Mouse (Mus musculus): ENCODE results near the gene Abca9. TPM values are rescaled to one million over a fixed set of nuclear protein-coding genes. Genes with fewer than 3 reads are reported as not detected.

Gene Abca9
- 0.92 TPM for polyA plus RNA-seq (2021)

GRCm38 (mm10) chr11:110167459-110168251, at the start of gene Abca9:
TSS of gene Abca9 (minus strand) at chr11:110168196.
- H3K27me3 ChIP-seq = no peaks in the 10 kb centered on the region
- ATAC-seq = peak; percentile 91
- no peak for TF ChIP-seq CTCF (IDR thresholded peaks at IDR 0.05)
- in situ Hi-C loops (cut with MboI; ENCODE audit: low pct_unique_long_range_greater_than_20kb) = no loop called here
- peak; percentile 13 for DNase-seq (ENCODE audit: low read depth, low spot score)
- POLR2A ChIA-PET = no interaction called here
- CTCF ChIA-PET = no interaction called here

GRCm38 (mm10) chr11:110217118-110217517, 49.1 kb upstream of the Abca9 start:
- in situ Hi-C loops (cut with MboI; ENCODE audit: low pct_unique_long_range_greater_than_20kb) = no loop called here
- peaks cover 5% of the 10 kb centered on the region for H3K27me3 ChIP-seq
- TF ChIP-seq CTCF (IDR thresholded peaks at IDR 0.05) = no peak
- no peak for DNase-seq (ENCODE audit: low read depth, low spot score)
- ChIA-PET CTCF (no interaction called here), POLR2A (interaction anchor here (0.6 kb wide), 1 partner anchor 36 kb away, joined by 3 read pairs; no protein-coding TSS in a partner anchor)
- ATAC-seq = no peak

- in situ Hi-C loops (cut with MboI; ENCODE audit: low pct_unique_long_range_greater_than_20kb) = no loop called here
- H3K27me3 ChIP-seq = no peaks in the 10 kb centered on the region
- ATAC-seq (no peak), DNase-seq (ENCODE audit: low read depth, low spot score) (no peak)
- ChIA-PET CTCF (no interaction called here), POLR2A (no interaction called here)
- no peak for TF ChIP-seq CTCF (IDR thresholded peaks at IDR 0.05)
Measured at GRCm38 (mm10) chr11:110203930-110204329, 35.9 kb upstream of the Abca9 start.

- ChIA-PET CTCF (no interaction called here), POLR2A (interaction anchor here (0.7 kb wide), 1 partner anchor 1090 kb away, joined by 3 read pairs; no protein-coding TSS in a partner anchor)
- no peak for DNase-seq (ENCODE audit: low read depth, low spot score)
- ATAC-seq = no peak
- in situ Hi-C loops (cut with MboI; ENCODE audit: low pct_unique_long_range_greater_than_20kb) = no loop called here
- TF ChIP-seq CTCF (IDR thresholded peaks at IDR 0.05) = no peak
- H3K27me3 ChIP-seq = peaks cover 9% of the 10 kb centered on the region
Measured at GRCm38 (mm10) chr11:110198882-110199281, 30.9 kb upstream of the Abca9 start.

- CTCF ChIA-PET = no interaction called here
- peaks cover 11% of the 10 kb centered on the region for H3K27me3 ChIP-seq
- TF ChIP-seq CTCF (IDR thresholded peaks at IDR 0.05) = no peak
- POLR2A ChIA-PET = no interaction called here
- in situ Hi-C loops (cut with MboI; ENCODE audit: low pct_unique_long_range_greater_than_20kb) = no loop called here
- ATAC-seq = no peak
- no peak for DNase-seq (ENCODE audit: low read depth, low spot score)
Measured at GRCm38 (mm10) chr11:110196561-110197306, 28.7 kb upstream of the Abca9 start.

GRCm38 (mm10) chr11:110195310-110195709, 27.3 kb upstream of the Abca9 start:
- H3K27me3 ChIP-seq = peaks cover 18% of the 10 kb centered on the region
- no peak for TF ChIP-seq CTCF (IDR thresholded peaks at IDR 0.05)
- POLR2A ChIA-PET = no interaction called here
- ATAC-seq (no peak), DNase-seq (ENCODE audit: low read depth, low spot score) (no peak)
- CTCF ChIA-PET = no interaction called here
- in situ Hi-C loops (cut with MboI; ENCODE audit: low pct_unique_long_range_greater_than_20kb) = no loop called here

GRCm38 (mm10) chr11:110171212-110171611, 3.2 kb upstream of the Abca9 start:
- DNase-seq (ENCODE audit: low read depth, low spot score) = no peak
- H3K27me3 ChIP-seq = no peaks in the 10 kb centered on the region
- CTCF ChIA-PET = no interaction called here
- TF ChIP-seq CTCF (IDR thresholded peaks at IDR 0.05) = no peak
- in situ Hi-C loops (cut with MboI; ENCODE audit: low pct_unique_long_range_greater_than_20kb) = no loop called here
- ATAC-seq = no peak
- POLR2A ChIA-PET = no interaction called here

GRCm38 (mm10) chr11:110165822-110166221, 2.2 kb downstream of the Abca9 start:
- no peak for TF ChIP-seq CTCF (IDR thresholded peaks at IDR 0.05)
- ATAC-seq (no peak), DNase-seq (ENCODE audit: low read depth, low spot score) (no peak)
- POLR2A ChIA-PET = no interaction called here
- H3K27me3 ChIP-seq = no peaks in the 10 kb centered on the region
- CTCF ChIA-PET = no interaction called here
- in situ Hi-C loops (cut with MboI; ENCODE audit: low pct_unique_long_range_greater_than_20kb) = no loop called here

GRCm38 (mm10) chr11:110165409-110165808, 2.6 kb downstream of the Abca9 start:
- ChIA-PET POLR2A (no interaction called here), CTCF (no interaction called here)
- DNase-seq (ENCODE audit: low read depth, low spot score) (no peak), ATAC-seq (no peak)
- no peak for TF ChIP-seq CTCF (IDR thresholded peaks at IDR 0.05)
- no peaks in the 10 kb centered on the region for H3K27me3 ChIP-seq
- in situ Hi-C loops (cut with MboI; ENCODE audit: low pct_unique_long_range_greater_than_20kb) = no loop called here

- ChIA-PET POLR2A (no interaction called here), CTCF (interaction anchor here (1.4 kb wide), 2 partner anchors 9 to 21 kb away, joined by 4 to 5 read pairs; no protein-coding TSS in a partner anchor)
Measured at GRCm38 (mm10) chr11:110157059-110157458, 10.9 kb downstream of the Abca9 start.

GRCm38 (mm10) chr11:110155985-110156384, 12.0 kb downstream of the Abca9 start:
- in situ Hi-C loops (cut with MboI; ENCODE audit: low pct_unique_long_range_greater_than_20kb) = no loop called here
- H3K27me3 ChIP-seq = peaks cover 3% of the 10 kb centered on the region
- ATAC-seq (no peak), DNase-seq (ENCODE audit: low read depth, low spot score) (no peak)
- ChIA-PET POLR2A (no interaction called here), CTCF (no interaction called here)
- no peak for TF ChIP-seq CTCF (IDR thresholded peaks at IDR 0.05)

More at GRCm38 (mm10) chr11:110157059-110157458, 10.9 kb downstream of the Abca9 start:
- DNase-seq (ENCODE audit: low read depth, low spot score) = no peak
- in situ Hi-C loops (cut with MboI; ENCODE audit: low pct_unique_long_range_greater_than_20kb) = no loop called here
- ATAC-seq = no peak
- no peak for TF ChIP-seq CTCF (IDR thresholded peaks at IDR 0.05)
- no peaks in the 10 kb centered on the region for H3K27me3 ChIP-seq
